Mouse (Mus musculus): ENCODE data around the gene Rims3. TPM values are rescaled to one million over a fixed set of nuclear protein-coding genes. Genes with fewer than 3 reads are reported as not detected.

The Rims3 gene
- polyA plus RNA-seq, 1 experiment from 2014 or later = 0.21 TPM

DNA sequence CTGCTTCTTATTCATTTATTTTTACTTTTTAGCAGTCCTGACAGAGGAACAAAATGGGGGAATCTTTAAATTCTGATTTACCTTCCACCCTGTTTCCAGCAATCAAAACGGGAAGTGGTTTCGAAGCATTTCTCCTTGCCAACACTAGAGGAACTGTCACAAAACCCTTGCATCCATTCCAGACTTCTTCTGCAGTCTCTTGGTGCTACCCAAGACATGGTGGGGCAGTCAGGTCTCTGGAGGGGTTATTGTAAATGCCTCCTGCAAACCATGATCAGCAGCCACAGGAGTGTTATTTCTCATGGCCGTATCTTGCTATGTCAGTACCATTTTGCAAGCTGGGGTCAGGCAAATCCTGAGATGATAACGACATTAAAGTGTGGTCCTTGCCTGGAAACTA, 9.5 kb upstream of the Rims3 start:
- Histone ChIP-seq H3K4me2 (ENCODE audit: low read length) (no peak overlapping the region), H3K27ac (no peak overlapping the region), H3K9me3 (replicated peaks; ENCODE audit: low read length) (no peaks in the 10 kb centered on the region), H3K4me3 (replicated peaks; ENCODE audit: low read depth, low read length) (no peak overlapping the region), H3K27me3 (ENCODE audit: insufficient read depth, low read length) (no peaks in the 10 kb centered on the region), H3K9ac (ENCODE audit: low read depth, low read length) (no peak overlapping the region), H3K36me3 (ENCODE audit: insufficient read depth, low read length) (no peaks in the 10 kb centered on the region), H3K4me1 (replicated peaks; ENCODE audit: insufficient read depth, low read length) (no peaks in the 10 kb centered on the region)
- no peak for ATAC-seq (replicated peaks; ENCODE audit: low FRiP score, low read depth)
- no peak for DNase-seq (ENCODE audit: low spot score)
- WGBS = 67% methylated on average over 4 of the region's 4 CpGs
- TF ChIP-seq CTCF (IDR thresholded peaks at IDR 0.05; ENCODE audit: low read depth) = no peak

GRCm38 (mm10) chr4:120848909-120849308, 5.7 kb upstream of the Rims3 start:
- Histone ChIP-seq H3K27me3 (ENCODE audit: insufficient read depth, low read length) (no peaks in the 10 kb centered on the region), H3K27ac (no peak overlapping the region), H3K4me3 (replicated peaks; ENCODE audit: low read depth, low read length) (no peak overlapping the region), H3K36me3 (ENCODE audit: insufficient read depth, low read length) (no peaks in the 10 kb centered on the region), H3K9me3 (replicated peaks; ENCODE audit: low read length) (no peaks in the 10 kb centered on the region), H3K4me2 (ENCODE audit: low read length) (no peak overlapping the region), H3K4me1 (replicated peaks; ENCODE audit: insufficient read depth, low read length) (no peaks in the 10 kb centered on the region), H3K9ac (ENCODE audit: low read depth, low read length) (no peak overlapping the region)
- DNase-seq (ENCODE audit: low spot score) (no peak), ATAC-seq (replicated peaks; ENCODE audit: low FRiP score, low read depth) (no peak)
- 84% methylated on average over 6 of the region's 6 CpGs for WGBS
- TF ChIP-seq CTCF (IDR thresholded peaks at IDR 0.05; ENCODE audit: low read depth) = no peak

- Histone ChIP-seq H3K27me3 (ENCODE audit: insufficient read depth, low read length) (no peaks in the 10 kb centered on the region), H3K36me3 (ENCODE audit: insufficient read depth, low read length) (no peaks in the 10 kb centered on the region), H3K9ac (ENCODE audit: low read depth, low read length) (no peak overlapping the region), H3K9me3 (replicated peaks; ENCODE audit: low read length) (no peaks in the 10 kb centered on the region), H3K4me2 (ENCODE audit: low read length) (no peak overlapping the region), H3K4me1 (replicated peaks; ENCODE audit: insufficient read depth, low read length) (no peaks in the 10 kb centered on the region), H3K27ac (no peak overlapping the region), H3K4me3 (replicated peaks; ENCODE audit: low read depth, low read length) (no peak overlapping the region)
- no peak for ATAC-seq (replicated peaks; ENCODE audit: low FRiP score, low read depth)
- WGBS = 70% methylated on average over 11 of the region's 11 CpGs
- no peak for TF ChIP-seq CTCF (IDR thresholded peaks at IDR 0.05; ENCODE audit: low read depth)
- DNase-seq (ENCODE audit: low spot score) = no peak
Measured at GRCm38 (mm10) chr4:120849451-120849850, 5.2 kb upstream of the Rims3 start.

GRCm38 (mm10) chr4:120850946-120851345, 3.7 kb upstream of the Rims3 start:
- Histone ChIP-seq H3K27me3 (ENCODE audit: insufficient read depth, low read length) (no peaks in the 10 kb centered on the region), H3K27ac (no peak overlapping the region), H3K4me1 (replicated peaks; ENCODE audit: insufficient read depth, low read length) (no peaks in the 10 kb centered on the region), H3K36me3 (ENCODE audit: insufficient read depth, low read length) (no peaks in the 10 kb centered on the region), H3K4me3 (replicated peaks; ENCODE audit: low read depth, low read length) (no peak overlapping the region), H3K9me3 (replicated peaks; ENCODE audit: low read length) (no peaks in the 10 kb centered on the region), H3K9ac (ENCODE audit: low read depth, low read length) (no peak overlapping the region), H3K4me2 (ENCODE audit: low read length) (no peak overlapping the region)
- WGBS = 3% methylated on average over 10 of the region's 10 CpGs
- TF ChIP-seq CTCF (IDR thresholded peaks at IDR 0.05; ENCODE audit: low read depth) = peak; percentile 87
- ATAC-seq (replicated peaks; ENCODE audit: low FRiP score, low read depth) (no peak), DNase-seq (ENCODE audit: low spot score) (peak; percentile 72)

DNA sequence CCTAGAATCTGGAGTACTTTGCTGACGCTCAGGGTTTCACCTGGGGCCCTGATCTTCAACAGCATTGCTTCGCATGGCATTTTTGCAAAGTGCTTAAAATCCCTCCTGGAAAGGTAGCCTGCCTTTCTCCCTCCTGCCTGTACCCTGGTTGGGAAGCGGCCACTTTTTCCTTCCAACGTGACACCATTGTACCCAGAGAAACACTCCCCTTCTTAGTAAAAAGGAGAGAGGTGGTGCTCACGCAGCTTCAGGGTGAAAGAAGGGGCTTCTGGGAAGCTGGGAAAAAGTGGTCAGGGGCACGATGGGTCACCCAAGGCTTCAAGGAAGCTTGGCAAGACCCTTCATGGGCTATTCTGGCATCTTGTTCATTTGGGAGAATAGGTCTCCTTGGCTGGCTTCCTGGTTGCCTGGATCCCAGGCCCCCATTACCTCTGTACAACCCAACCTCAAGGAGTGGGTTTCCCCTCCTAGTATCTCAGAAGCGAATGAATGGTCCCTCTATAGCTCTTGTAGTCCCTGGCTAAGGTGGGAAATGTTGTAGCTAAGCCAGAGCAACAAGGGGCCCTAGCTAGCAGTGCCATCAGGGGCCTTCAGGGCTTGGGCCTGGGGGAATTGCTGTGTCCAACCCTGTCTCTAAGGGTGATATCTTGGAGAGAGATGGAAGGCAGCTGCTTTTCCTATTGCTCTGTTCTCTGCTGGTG, 894 bp downstream of the Rims3 start:
- Histone ChIP-seq H3K27me3 (ENCODE audit: insufficient read depth, low read length) (no peaks in the 10 kb centered on the region; the same call in 1 of the 2 replicates), H3K36me3 (ENCODE audit: insufficient read depth, low read length) (no peaks in the 10 kb centered on the region), H3K4me3 (replicated peaks; ENCODE audit: low read depth, low read length) (0 out of 2 replicates have a peak overlapping the region, but pooled peaks have one; percentile 53), H3K9me3 (replicated peaks; ENCODE audit: low read length) (no peaks in the 10 kb centered on the region), H3K4me1 (replicated peaks; ENCODE audit: insufficient read depth, low read length) (no peaks in the 10 kb centered on the region), H3K9ac (ENCODE audit: low read depth, low read length) (no peak overlapping the region), H3K27ac (no peak overlapping the region), H3K4me2 (ENCODE audit: low read length) (peak overlapping the region; percentile 94)
- WGBS = 23% methylated on average over 7 of the region's 7 CpGs
- ATAC-seq (replicated peaks; ENCODE audit: low FRiP score, low read depth) (no peak), DNase-seq (ENCODE audit: low spot score) (no peak)
- TF ChIP-seq CTCF (IDR thresholded peaks at IDR 0.05; ENCODE audit: low read depth) = no peak

- no peak overlapping the region for H3K9ac ChIP-seq (ENCODE audit: low read depth, low read length)
- ATAC-seq (replicated peaks; ENCODE audit: low FRiP score, low read depth) = no peak
- H3K27me3 ChIP-seq (ENCODE audit: insufficient read depth, low read length) = no peaks in the 10 kb centered on the region; the same call in 1 of the 2 replicates
Measured at GRCm38 (mm10) chr4:120856376-120856775, 1.8 kb downstream of the Rims3 start.

More at GRCm38 (mm10) chr4:120856376-120856775, 1.8 kb downstream of the Rims3 start:
- no peak overlapping the region for H3K4me3 ChIP-seq (replicated peaks; ENCODE audit: low read depth, low read length)
- no peak overlapping the region for H3K4me2 ChIP-seq (ENCODE audit: low read length)
- H3K36me3 ChIP-seq (ENCODE audit: insufficient read depth, low read length) = no peaks in the 10 kb centered on the region
- H3K27ac ChIP-seq = no peak overlapping the region
- no peak for TF ChIP-seq CTCF (IDR thresholded peaks at IDR 0.05; ENCODE audit: low read depth)
- H3K9me3 ChIP-seq (replicated peaks; ENCODE audit: low read length) = no peaks in the 10 kb centered on the region
- 55% methylated on average over 5 of the region's 5 CpGs for WGBS
- H3K4me1 ChIP-seq (replicated peaks; ENCODE audit: insufficient read depth, low read length) = no peaks in the 10 kb centered on the region
- no peak for DNase-seq (ENCODE audit: low spot score)

All from kidney, postnatal 0 days (tissue).